Mouse (Mus musculus) myocyte (in vitro differentiated cells): ENCODE results near the gene Fam163a. TPM values are rescaled to one million over a fixed set of nuclear protein-coding genes. Genes with fewer than 3 reads are reported as not detected.

Source experiments
- H3K27me3 ChIP-seq: one replicate; pipeline ENCODE4 v1.6.1; 2011; ENCODE audit not compliant: control insufficient read depth, insufficient read depth, insufficient read length
- H3K36me3 ChIP-seq: one replicate; pipeline ENCODE4 v1.6.1; 2011; ENCODE audit not compliant: control insufficient read depth, insufficient read depth
- H3K4me2 ChIP-seq: one replicate; pipeline ENCODE4 v1.6.1; 2011; ENCODE audit warnings: low read depth, control low read depth
- H3K4me3 ChIP-seq: one replicate; pipeline ENCODE4 v1.5.1; 2011; ENCODE audit warnings: mild to moderate bottlenecking, control low read depth, moderate library complexity
- H3K79me2 ChIP-seq: one replicate; pipeline ENCODE4 v1.6.1; 2011; ENCODE audit not compliant: control insufficient read depth, insufficient read depth
- H3ac ChIP-seq: one replicate; pipeline ENCODE4 v1.6.1; 2011; ENCODE audit not compliant: control insufficient read depth, insufficient read length
- CEBPB ChIP-seq: IDR thresholded peaks from 2 replicates; pipeline ENCODE4 v1.6.1; 2011; ENCODE audit warnings: mild to moderate bottlenecking, moderate library complexity; ENCODE audit not compliant: poor library complexity, insufficient read depth, severe bottlenecking
- E2F4 ChIP-seq: IDR thresholded peaks from one replicate; pipeline ENCODE4 v1.6.1; 2011; ENCODE audit warnings: mild to moderate bottlenecking, control low read depth, moderate library complexity; ENCODE audit not compliant: insufficient read depth
- MAX ChIP-seq: IDR thresholded peaks from one replicate; pipeline ENCODE4 v1.6.1; 2011; ENCODE audit warnings: low read depth, mild to moderate bottlenecking, control low read depth
- MYOD1 ChIP-seq, 3 experiments: IDR thresholded peaks; one replicate each; pipeline ENCODE4 v1.6.1; 2011; ENCODE audit warnings: control low read depth in 2 of 3, low read depth in 2 of 3, mild to moderate bottlenecking in 2 of 3, moderate library complexity in 1 of 3; ENCODE audit not compliant: insufficient read length in 2 of 3, control insufficient read depth in 1 of 3
- MYOG ChIP-seq, 3 experiments: IDR thresholded peaks; one replicate each; pipeline ENCODE4 v1.6.1; 2011; ENCODE audit warnings: control low read depth in 2 of 3, low read depth in 2 of 3, mild to moderate bottlenecking in 2 of 3; ENCODE audit not compliant: insufficient read length in 2 of 3, control insufficient read depth in 1 of 3, insufficient read depth in 1 of 3
- POLR2A ChIP-seq: IDR thresholded peaks from one replicate; pipeline ENCODE4 v1.6.1; 2011; ENCODE audit warnings: low read depth, mild to moderate bottlenecking, control low read depth, moderate library complexity; ENCODE audit not compliant: insufficient read length
- POLR2AphosphoS2 ChIP-seq: IDR thresholded peaks from one replicate; pipeline ENCODE4 v1.6.1; 2011; ENCODE audit warnings: low read depth, control low read depth; ENCODE audit not compliant: insufficient read length
- REST ChIP-seq: IDR thresholded peaks from one replicate; pipeline ENCODE4 v1.6.1; 2011; ENCODE audit warnings: mild to moderate bottlenecking, control low read depth, moderate library complexity; ENCODE audit not compliant: insufficient read depth, insufficient read length
- SRF ChIP-seq: IDR thresholded peaks from one replicate; pipeline ENCODE4 v1.6.1; 2011; ENCODE audit warnings: low read depth; ENCODE audit not compliant: control insufficient read depth, insufficient read length
- TCF12 ChIP-seq: IDR thresholded peaks from one replicate; pipeline ENCODE4 v1.6.1; 2011; ENCODE audit warnings: mild to moderate bottlenecking, control low read depth; ENCODE audit not compliant: poor library complexity, insufficient read depth, severe bottlenecking
- TCF3 ChIP-seq: IDR thresholded peaks from one replicate; pipeline ENCODE4 v1.6.1; 2011; ENCODE audit warnings: low read depth, control low read depth; ENCODE audit not compliant: insufficient read length
- USF1 ChIP-seq: IDR thresholded peaks from one replicate; pipeline ENCODE4 v1.6.1; 2011; ENCODE audit warnings: low read depth, mild to moderate bottlenecking, control low read depth, moderate library complexity
- polyA plus RNA-seq: library from polyadenylated mRNA; unstranded; fragments of >200 nt; fragmentation: generic; extraction: Trizol; gene quantifications from one replicate; pipeline ENCODE4 v1.2.1, GENCODE M21; 2012; ENCODE audit warnings: missing spikeins

The Fam163a gene
- polyA plus RNA-seq, 1 experiment = not detected

GRCm38 (mm10) chr1:156214651-156215050, 9.8 kb upstream of the Fam163a start:
- no peak for TF ChIP-seq POLR2A
- no peak for TF ChIP-seq REST
- TF ChIP-seq USF1 = no peak
- TF ChIP-seq POLR2AphosphoS2 = no peak
- no peak for TF ChIP-seq MYOD1 (IDR thresholded peaks at IDR 0.05; ENCODE audit: control insufficient read depth in 1 of 3, insufficient read length in 2 of 3, low read depth in 2 of 3)
- no peak for TF ChIP-seq MYOG (IDR thresholded peaks at IDR 0.05; ENCODE audit: control insufficient read depth in 1 of 3, insufficient read depth in 1 of 3, insufficient read length in 2 of 3, low read depth in 2 of 3)
- Histone ChIP-seq H3K36me3 (no peaks in the 10 kb centered on the region), H3K79me2 (no peaks in the 10 kb centered on the region), H3ac (no peak overlapping the region), H3K27me3 (no peaks in the 10 kb centered on the region), H3K4me3 (no peak overlapping the region), H3K4me2 (no peak overlapping the region)

GRCm38 (mm10) chr1:156212923-156213322, 8.1 kb upstream of the Fam163a start:
- no peak overlapping the region for H3ac ChIP-seq
- no peak overlapping the region for H3K4me3 ChIP-seq
- H3K27me3 ChIP-seq = no peaks in the 10 kb centered on the region
- H3K36me3 ChIP-seq = no peaks in the 10 kb centered on the region
- no peak for TF ChIP-seq CEBPB
- no peak for TF ChIP-seq TCF12
- TF ChIP-seq MYOD1 (IDR thresholded peaks at IDR 0.05; ENCODE audit: control insufficient read depth in 1 of 3, insufficient read length in 2 of 3, low read depth in 2 of 3) = no peak
- TF ChIP-seq MAX = no peak
- no peak for TF ChIP-seq POLR2AphosphoS2
- TF ChIP-seq SRF = no peak
- TF ChIP-seq E2F4 = no peak
- no peak for TF ChIP-seq POLR2A
- TF ChIP-seq USF1 = no peak
- TF ChIP-seq TCF3 = no peak
- no peak for TF ChIP-seq MYOG (IDR thresholded peaks at IDR 0.05; ENCODE audit: control insufficient read depth in 1 of 3, insufficient read depth in 1 of 3, insufficient read length in 2 of 3, low read depth in 2 of 3)
- TF ChIP-seq REST = no peak
- no peak overlapping the region for H3K4me2 ChIP-seq
- no peaks in the 10 kb centered on the region for H3K79me2 ChIP-seq

DNA sequence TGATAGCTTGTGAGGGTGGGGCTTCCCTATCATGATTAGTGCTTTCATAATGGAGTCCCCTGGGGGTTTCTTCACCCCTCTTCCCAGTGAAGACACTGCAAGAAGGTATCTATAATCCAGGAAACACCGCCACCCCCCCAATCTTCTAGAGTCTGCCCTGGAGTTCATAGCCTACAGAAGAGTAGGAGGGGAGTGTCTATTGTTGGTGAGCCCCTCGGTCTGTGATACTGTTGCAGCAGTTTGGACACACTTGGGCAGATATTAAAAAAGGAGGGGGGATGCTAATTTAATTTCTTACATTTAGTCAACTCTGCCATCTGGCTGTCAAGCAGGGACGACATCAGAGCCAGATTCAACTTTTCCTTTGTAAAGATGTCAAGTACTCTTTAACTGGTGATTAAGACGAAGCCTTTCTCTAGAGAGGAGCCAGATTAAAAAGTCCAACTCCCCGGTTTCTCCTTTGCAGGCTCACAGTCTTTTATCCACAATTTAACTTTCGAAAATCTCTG, 7.0 kb upstream of the Fam163a start:
- Histone ChIP-seq H3K4me3 (no peak overlapping the region), H3K79me2 (no peaks in the 10 kb centered on the region), H3K27me3 (peaks cover 4% of the 10 kb centered on the region), H3K4me2 (no peak overlapping the region), H3K36me3 (no peaks in the 10 kb centered on the region), H3ac (no peak overlapping the region)
- no peak for TF ChIP-seq USF1
- TF ChIP-seq TCF12 = no peak
- no peak for TF ChIP-seq TCF3
- TF ChIP-seq POLR2AphosphoS2 = no peak
- no peak for TF ChIP-seq CEBPB
- TF ChIP-seq REST = no peak
- TF ChIP-seq POLR2A = no peak
- TF ChIP-seq E2F4 = no peak
- TF ChIP-seq MYOD1 (IDR thresholded peaks at IDR 0.05; ENCODE audit: control insufficient read depth in 1 of 3, insufficient read length in 2 of 3, low read depth in 2 of 3) = no peak
- no peak for TF ChIP-seq SRF
- no peak for TF ChIP-seq MYOG (IDR thresholded peaks at IDR 0.05; ENCODE audit: control insufficient read depth in 1 of 3, insufficient read depth in 1 of 3, insufficient read length in 2 of 3, low read depth in 2 of 3)
- TF ChIP-seq MAX = no peak

- no peaks in the 10 kb centered on the region for H3K36me3 ChIP-seq
- peaks cover 38% of the 10 kb centered on the region for H3K27me3 ChIP-seq
- H3ac ChIP-seq = no peak overlapping the region
- no peak for TF ChIP-seq POLR2AphosphoS2
- TF ChIP-seq REST = no peak
- TF ChIP-seq CEBPB = no peak
- TF ChIP-seq SRF = no peak
- no peak overlapping the region for H3K4me3 ChIP-seq
- no peaks in the 10 kb centered on the region for H3K79me2 ChIP-seq
- no peak overlapping the region for H3K4me2 ChIP-seq
Observed at GRCm38 (mm10) chr1:156205164-156205563, 338 bp upstream of the Fam163a start.

DNA sequence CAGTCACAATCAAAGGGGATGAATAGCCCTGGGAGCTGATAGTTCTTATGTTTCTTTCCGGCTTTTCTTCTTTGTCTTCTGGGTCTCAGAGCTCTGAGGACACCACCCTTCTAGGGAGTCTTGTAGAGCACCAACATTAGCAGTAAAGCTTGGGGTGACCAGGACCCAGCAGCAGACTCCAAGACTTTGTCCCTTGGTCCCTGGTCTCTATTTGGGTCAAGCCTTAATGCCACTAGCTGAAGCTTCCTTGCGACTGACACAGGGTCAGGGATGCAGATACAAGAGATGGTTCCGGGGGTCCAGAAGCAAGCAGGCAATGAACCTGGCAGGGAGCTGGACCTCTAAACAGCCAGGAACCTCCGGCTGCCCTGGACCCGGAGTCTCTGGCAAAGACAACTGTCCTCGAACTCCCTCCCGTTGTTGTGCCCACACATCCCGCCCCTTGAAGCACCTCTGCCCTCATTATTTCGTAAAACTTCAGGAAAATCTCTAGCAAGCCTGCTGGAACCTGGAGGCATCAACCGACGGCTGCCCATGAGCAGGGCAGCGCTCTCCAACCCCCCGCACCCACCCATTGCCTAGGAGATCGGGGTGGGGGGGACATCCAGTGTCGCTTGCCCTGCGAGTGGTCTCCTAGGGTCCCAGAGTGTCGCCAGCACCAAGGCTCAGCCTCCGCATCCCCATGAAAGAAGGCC, 718 bp downstream of the Fam163a start:
- TF ChIP-seq TCF3 (no peak), REST (no peak), MAX (no peak), SRF (no peak), MYOG (IDR thresholded peaks at IDR 0.05; ENCODE audit: control insufficient read depth in 1 of 3, insufficient read depth in 1 of 3, insufficient read length in 2 of 3, low read depth in 2 of 3) (no peak), E2F4 (no peak), USF1 (no peak), POLR2A (no peak), TCF12 (no peak), MYOD1 (IDR thresholded peaks at IDR 0.05; ENCODE audit: control insufficient read depth in 1 of 3, insufficient read length in 2 of 3, low read depth in 2 of 3) (no peak), CEBPB (no peak), POLR2AphosphoS2 (no peak)
- peaks cover 39% of the 10 kb centered on the region for H3K27me3 ChIP-seq
- H3ac ChIP-seq = no peak overlapping the region
- no peak overlapping the region for H3K4me3 ChIP-seq
- no peak overlapping the region for H3K4me2 ChIP-seq
- no peaks in the 10 kb centered on the region for H3K79me2 ChIP-seq
- no peaks in the 10 kb centered on the region for H3K36me3 ChIP-seq
